Mouse (Mus musculus) adipocyte (in vitro differentiated cells): ENCODE data around the gene Tpst2.

Source experiments
- DNase-seq: peaks from one replicate; pipeline ENCODE4 v3.0.0-alpha.2; 2016; ENCODE audit warnings: low spot score

The Tpst2 gene

GRCm38 (mm10) chr5:112282123-112282779, 5.8 kb downstream of the Tpst2 start:
- no peak for DNase-seq

GRCm38 (mm10) chr5:112282780-112283482, 6.4 kb downstream of the Tpst2 start:
- no peak for DNase-seq

GRCm38 (mm10) chr5:112283543-112284202, 7.2 kb downstream of the Tpst2 start:
- DNase-seq: no peak

- no peak for DNase-seq
These were observed 7.7 kb downstream of the Tpst2 start for GRCm38 (mm10) chr5:112284203-112284582.

- DNase-seq: no peak
These were observed 9.1 kb downstream of the Tpst2 start for GRCm38 (mm10) chr5:112285548-112286085.

- DNase-seq: no peak
These were observed 10.1 kb downstream of the Tpst2 start for GRCm38 (mm10) chr5:112286608-112286983.

GRCm38 (mm10) chr5:112286984-112287641, 10.6 kb downstream of the Tpst2 start:
- no peak for DNase-seq

- DNase-seq: no peak
These were observed 11.2 kb downstream of the Tpst2 start for GRCm38 (mm10) chr5:112287652-112288051.

- no peak for DNase-seq
These were observed 12.0 kb downstream of the Tpst2 start for GRCm38 (mm10) chr5:112288193-112289141.

GRCm38 (mm10) chr5:112289236-112289635, 12.7 kb downstream of the Tpst2 start:
- DNase-seq: no peak

- peak; percentile 40 for DNase-seq
These were observed 13.5 kb downstream of the Tpst2 start for GRCm38 (mm10) chr5:112289819-112290535.

GRCm38 (mm10) chr5:112290536-112290880, 14.0 kb downstream of the Tpst2 start:
- DNase-seq: no peak

- no peak for DNase-seq
These were observed 15.4 kb downstream of the Tpst2 start for GRCm38 (mm10) chr5:112291866-112292265.

- DNase-seq: no peak
These were observed 16.0 kb downstream of the Tpst2 start for GRCm38 (mm10) chr5:112292343-112292980.

GRCm38 (mm10) chr5:112293800-112294199, 17.3 kb downstream of the Tpst2 start:
- no peak for DNase-seq

GRCm38 (mm10) chr5:112294696-112295095, 18.2 kb downstream of the Tpst2 start:
- no peak for DNase-seq

- no peak for DNase-seq
These were observed 18.7 kb downstream of the Tpst2 start for GRCm38 (mm10) chr5:112295162-112295561.

- DNase-seq: no peak
These were observed 19.1 kb downstream of the Tpst2 start for GRCm38 (mm10) chr5:112295564-112295963.

GRCm38 (mm10) chr5:112296404-112297181, 20.1 kb downstream of the Tpst2 start:
- no peak for DNase-seq
